Mouse (Mus musculus) gastrocnemius, postnatal 14 days (tissue): ENCODE data around the gene BC048671. TPM values are rescaled to one million over a fixed set of nuclear protein-coding genes. Genes with fewer than 3 reads are reported as not detected.

Source experiments
- DNase-seq: peaks from one replicate; pipeline ENCODE4 v3.0.0; 2021; ENCODE audit warnings: mixed read lengths
- intact Hi-C: fragments of 180-260 bp; cut with DNase I; formaldehyde crosslinking; loops from one replicate; pipeline ENCODE4 v1.15.1; 2025; ENCODE audit warnings: low total_unique reads
- long read RNA-seq, 2 experiments: library from polyadenylated mRNA; stranded (forward); transcript quantifications; one replicate each; pipeline ENCODE4 v2.0.0; 2021
- total RNA-seq, 2 experiments: library from RNA; stranded (reverse); gene quantifications; 2 replicates each; pipeline ENCODE4 v1.2.3; 2021

BC048671 gene
- not detected for total RNA-seq
- long read RNA-seq, experiment 1: 0 reads
- long read RNA-seq, experiment 2: 0 reads

DNA sequence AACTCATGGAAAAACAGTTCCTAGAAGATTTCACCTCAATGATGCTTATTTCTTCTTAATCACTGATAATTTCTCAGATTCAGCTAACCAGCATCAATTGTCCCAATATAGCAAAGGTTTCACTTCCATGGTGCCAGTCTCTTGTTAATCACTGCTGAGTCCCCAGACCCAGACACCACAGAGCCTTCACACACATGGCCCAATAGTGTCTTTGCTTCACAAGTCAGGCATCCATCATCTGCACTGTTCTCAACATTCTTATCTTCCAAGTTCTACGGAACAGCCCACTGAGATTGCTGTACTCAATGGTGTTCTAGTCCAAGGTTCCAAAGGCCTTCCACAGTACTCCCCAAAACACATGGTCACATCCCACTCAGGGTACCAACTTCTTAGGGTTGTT is at the start of gene BC048671:
Gene BC048671 (plus strand): TSS at position 301 of the 400 bp plus-strand sequence.
- intact Hi-C loops: no loop called here
- DNase-seq: no peak

DNA sequence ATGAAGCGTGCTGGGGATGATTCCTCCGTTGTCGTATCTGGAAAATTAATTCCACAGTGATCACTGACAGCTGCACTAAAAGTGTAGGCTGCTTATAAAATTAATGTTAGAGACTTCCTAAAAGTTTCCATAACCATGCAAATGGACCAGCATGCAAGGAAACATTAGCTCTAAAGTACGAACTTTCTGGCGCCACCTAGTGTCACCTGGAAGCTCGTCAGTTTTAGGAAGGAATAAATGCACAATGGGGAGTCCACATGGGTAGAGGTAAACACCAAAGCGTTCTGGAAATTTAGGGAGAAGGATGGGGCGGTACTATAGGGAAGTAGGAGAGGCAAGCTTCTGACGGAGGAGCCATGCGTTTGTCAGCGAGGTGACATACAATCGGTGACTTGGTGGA is 12.8 kb upstream of the BC048671 start:
- intact Hi-C loops: no loop called here
- no peak for DNase-seq

DNA sequence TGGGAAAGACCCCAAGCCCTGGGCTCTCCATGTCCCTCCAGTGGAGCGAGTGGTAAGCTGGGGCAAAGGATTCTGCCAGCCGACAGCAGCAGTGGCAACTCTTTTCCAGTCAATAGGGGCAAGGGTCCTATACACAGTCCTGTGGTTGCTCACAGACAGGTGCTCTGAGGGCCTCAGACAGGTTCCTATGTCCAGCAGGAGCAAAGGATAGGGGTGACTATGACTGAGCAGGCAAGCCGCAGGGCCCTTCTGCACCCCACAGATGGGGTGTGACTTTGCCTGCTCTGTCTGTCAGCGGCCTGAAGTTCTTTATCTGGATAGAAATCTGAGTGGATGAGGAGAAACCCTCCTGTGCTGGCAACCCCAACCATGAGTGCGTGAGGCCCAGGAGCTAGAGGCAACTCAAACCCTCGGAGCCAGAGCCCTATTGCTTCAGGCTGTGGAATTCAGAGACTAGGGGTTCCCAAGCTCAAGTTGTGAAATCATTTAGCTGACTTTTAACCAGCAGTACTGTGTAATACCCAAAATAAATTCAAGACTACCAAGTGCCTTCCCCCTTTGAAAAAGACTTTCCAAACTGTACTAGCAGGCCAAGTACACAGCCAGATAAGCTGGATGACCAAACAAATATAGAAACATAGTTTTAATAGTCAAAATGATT is 5.4 kb downstream of the BC048671 start:
- intact Hi-C loops: no loop called here
- DNase-seq: no peak

DNA sequence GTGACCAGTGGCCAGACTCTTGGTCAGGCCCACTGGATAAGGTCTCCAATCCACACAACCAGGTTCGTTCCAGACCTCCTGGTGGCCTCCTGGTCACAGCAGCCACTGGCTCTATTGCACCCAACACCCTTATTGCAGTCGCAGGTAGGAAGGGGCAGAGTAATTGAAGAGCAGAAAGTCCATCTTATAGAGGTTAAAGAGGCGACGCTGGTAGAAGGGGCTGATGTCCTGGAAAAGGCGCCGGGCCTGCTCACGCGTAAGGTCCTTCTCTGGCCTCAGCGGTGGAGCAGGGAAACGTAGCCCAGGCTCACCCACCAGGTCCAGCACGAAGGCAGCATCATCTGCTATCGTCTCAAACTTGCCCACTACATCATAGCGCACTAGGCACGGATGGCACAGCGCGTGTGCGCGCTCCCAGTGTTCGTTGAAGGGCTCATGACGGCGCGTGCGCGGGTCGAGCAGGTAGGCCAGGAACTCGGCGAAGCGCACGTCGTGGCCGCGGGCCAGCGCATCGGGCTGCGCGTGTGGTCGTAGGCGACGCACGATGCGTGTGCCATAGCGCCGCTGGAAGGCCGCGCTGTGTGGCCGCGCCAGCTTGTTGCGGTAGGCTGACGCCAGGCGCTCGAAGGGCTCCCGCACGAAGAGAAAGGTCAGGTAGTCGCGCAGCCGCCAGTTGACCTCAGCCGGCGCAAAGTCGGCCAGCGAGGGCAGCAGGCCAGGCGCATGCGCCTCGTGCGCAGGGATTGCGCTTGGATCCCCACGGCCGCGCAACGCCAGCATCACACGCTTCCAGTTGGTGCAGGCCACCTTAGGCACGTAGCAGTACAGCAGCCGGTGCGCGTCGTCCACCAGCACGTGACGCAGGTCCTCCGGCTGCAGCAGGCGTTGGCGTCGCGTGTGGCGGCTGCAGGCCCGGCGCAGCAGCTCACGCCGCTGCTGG is 8.1 kb downstream of the BC048671 start:
- DNase-seq: no peak
- intact Hi-C loops: no loop called here

DNA sequence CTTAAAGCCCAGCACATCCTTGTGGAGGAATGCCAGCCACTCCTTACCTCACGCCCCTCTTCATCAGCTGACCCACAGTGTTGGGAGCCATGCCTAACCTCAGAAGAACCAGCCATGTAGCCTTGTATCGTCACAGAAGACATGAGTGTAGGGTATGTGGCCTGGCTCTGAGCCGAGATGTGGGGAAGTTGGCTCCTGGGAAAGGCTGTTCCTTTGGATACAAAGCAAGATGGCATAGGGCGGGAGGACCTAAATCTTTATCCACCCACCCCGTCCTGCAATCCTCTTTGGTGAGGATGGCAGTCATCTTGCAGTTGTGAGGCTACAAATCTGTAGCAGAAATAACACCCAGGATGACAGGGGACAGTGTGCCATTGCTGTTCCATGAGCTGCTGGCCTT is 14.9 kb downstream of the BC048671 start:
- intact Hi-C loops: no loop called here
- DNase-seq: no peak

DNA sequence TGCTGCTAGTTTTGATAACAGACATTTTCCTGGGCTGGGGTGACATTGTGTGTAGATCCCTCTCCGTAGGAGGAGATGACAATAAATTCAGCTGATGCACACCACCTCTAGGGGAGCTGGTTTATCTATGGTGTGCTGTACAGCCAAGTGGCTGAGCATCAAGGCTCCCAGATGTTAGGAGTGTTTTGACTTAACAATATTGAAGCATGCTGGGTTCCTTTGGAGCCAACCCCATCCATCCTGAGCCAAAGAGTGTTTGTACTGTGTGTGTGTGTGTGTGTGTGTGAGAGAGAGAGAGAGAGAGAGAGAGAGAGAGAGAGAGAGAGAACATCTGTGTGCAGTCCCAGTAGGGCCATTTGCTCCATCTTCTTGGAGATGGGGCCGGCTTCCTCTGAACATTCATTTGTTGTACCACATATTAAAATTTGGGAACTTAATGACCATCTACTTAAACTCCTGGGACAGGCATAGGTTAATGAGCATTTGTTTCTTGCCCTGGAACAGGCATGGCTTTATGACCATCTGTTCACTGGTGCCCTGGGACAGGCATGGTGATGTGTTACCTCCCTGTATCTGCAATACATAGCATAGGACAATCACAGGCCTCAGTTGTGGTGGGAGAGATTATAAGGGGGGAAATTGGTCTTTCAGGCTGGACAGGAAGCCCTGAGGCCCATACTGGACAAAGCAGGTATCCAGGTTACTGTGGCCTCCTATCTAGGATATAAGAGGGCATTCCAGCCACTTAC is 16.7 kb downstream of the BC048671 start:
- intact Hi-C loops: no loop called here

DNA sequence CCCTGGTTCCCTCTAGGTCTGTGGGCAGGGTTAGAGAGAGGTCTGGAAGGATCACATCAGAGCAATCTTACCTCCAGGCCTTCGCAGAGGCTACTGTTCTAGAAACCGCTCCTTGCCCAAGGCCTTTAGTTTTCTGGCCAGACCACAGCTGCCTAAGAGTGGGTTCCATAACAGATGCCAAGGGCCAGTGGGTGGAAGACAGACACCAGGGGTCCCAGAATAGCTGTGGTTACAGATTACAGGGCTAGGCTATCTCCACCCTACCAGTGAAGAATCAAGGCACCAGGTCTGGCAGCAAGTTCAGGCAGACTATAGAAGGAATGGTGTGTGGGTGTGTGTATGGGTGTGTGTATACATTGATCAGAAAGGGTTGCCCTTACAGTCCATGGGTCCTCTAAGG is 18.0 kb downstream of the BC048671 start:
- DNase-seq: no peak
- intact Hi-C loops: no loop called here

More for the DNA sequence above, 16.7 kb downstream of the BC048671 start:
- DNase-seq: no peak

DNA sequence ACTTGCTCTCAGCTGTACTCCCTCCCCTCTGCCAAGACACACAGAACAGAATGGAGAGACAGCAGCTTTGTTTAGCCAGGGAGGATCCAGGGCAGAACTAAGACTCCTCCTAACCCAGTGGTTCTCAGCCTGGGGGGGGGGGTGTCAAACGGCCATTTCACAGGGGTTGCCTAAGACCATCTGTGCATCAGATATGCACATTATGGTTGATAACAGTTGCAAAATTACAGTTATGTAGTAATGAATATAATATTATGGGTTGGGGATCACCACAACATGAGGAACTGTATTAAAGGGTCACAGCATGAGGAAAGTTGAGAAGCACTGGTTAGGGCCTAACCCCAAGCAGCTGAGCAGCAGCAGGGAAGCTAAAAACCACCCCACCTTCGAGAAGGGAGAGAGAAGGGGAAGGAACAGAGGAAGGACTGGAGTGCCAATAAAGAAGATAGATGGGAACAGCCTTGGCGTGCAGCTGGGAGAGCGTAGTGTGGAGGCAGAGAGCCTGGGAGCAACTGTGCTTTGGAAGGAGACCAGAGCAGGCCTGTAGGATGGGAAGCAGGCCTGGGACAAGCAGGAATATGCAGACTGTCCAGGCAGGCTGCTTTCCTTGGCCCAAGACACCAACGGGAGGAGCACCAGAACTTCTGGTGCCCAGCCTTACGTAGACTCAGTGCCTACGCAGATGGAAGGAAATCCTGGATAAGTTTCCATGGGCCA is 18.6 kb downstream of the BC048671 start:
- DNase-seq: peak; percentile 32
- intact Hi-C loops: loop anchor here (10.0 kb wide), 1 partner anchor 635 kb away; no protein-coding TSS in a partner anchor

DNA sequence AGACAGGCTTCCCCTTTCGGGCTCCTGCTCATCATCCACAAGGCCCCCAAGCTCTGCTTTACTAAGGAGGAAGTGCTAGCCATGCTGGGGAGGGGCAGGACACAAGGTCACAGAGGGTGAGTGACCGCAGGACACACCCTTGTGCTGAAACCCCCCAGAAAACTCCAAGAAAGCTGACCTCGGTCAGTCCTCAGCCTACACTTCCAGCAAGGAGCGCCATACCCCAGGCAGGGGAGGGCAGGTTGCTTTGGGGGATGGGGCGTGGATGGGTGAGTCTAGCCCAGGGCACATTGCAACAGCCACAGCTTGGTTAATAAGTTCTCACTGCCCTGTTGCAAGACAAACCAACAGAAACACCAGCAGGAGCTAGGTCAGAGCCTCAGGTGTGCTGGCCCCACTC is 19.4 kb downstream of the BC048671 start:
- DNase-seq: no peak
- intact Hi-C loops: loop anchor here (10.0 kb wide), 1 partner anchor 636 kb away; no protein-coding TSS in a partner anchor

DNA sequence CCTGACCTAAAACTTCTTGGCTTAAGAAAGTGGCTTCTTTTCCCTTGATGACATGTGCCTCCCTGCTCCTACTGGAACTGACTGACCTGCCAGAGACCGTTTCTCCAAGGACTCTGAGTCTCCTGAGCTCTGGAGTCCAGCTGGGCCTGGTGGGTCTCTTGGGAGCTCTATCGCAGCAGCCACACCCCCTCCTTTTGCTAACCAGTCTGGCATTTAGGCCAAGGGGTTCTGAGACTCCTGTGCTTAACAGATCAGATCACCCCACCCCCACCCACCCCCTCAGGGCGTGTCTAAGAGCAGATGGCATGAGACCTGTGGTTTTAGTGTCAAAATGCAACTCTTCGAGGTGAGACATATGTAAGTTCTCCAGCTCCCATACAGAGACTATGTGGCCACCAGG is 20.8 kb downstream of the BC048671 start:
- DNase-seq: no peak
- intact Hi-C loops: loop anchor here (10.0 kb wide), 1 partner anchor 637 kb away; no protein-coding TSS in a partner anchor

DNA sequence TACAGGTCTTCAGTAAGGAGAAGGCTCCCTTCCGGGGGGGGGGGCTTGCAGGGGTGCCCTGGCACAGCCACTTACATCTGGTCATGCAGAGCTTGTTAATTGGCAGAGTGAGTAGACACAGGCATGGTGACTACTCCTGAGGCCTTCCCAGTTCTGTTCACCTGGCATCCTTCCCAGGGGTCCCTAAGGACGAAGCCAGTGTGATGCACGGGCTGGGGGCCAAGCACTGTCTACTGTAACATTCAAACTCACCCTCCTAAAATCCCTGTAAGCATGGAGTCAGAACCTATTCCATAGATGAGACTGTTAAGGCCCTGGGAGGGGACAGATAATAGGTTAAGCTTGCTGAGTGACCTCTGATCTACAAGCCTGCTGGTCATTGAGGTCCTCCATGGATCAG is 23.0 kb downstream of the BC048671 start:
- intact Hi-C loops: loop anchor here (10.0 kb wide), 1 partner anchor 639 kb away; no protein-coding TSS in a partner anchor
- DNase-seq: no peak

DNA sequence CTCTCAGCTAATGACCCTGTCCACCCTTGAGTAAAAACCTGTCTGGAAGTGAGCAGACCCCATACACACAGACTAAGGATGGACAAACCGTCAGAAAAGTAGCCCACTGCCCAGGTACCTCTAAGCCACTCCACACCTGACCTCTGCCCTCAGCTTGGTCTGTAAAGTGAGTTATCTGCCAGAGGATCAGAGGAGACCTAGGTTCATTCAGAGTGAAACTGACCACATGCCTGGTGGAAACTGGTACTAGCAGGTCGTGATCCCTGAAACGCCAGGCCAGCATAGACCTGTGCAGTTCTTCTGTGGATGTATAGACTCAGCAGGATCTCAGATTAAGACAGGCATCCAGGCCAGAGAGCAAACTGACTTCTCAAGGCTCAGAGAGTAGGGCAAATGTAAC is 23.4 kb downstream of the BC048671 start:
- no peak for DNase-seq
- intact Hi-C loops: loop anchor here (10.0 kb wide), 1 partner anchor 640 kb away; no protein-coding TSS in a partner anchor

DNA sequence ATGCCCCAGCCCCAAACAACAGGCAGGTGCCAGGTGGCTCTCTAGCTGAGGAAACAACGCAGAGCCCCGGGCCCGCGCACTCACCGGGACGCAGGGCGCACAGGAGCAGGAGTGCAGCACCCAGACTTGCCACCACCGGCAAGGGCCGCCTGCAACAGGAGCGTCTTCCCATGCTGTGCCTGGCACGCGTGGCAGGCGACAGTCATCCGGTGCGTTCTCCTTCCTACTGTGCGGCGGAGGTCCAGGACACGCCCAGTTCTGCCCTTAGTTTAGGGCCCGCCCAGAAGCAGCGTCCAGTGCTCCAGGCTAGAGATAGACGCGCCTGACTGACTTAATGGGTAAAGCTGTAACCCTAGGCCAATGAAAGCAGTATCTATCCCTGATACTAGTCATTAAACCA is 24.0 kb downstream of the BC048671 start, which contains the start of gene Chst13:
Gene Chst13 (minus strand): TSS at position 195 of the 400 bp plus-strand sequence.
- DNase-seq: peak; percentile 50
- intact Hi-C loops: loop anchor here (10.0 kb wide), 1 partner anchor 640 kb away; no protein-coding TSS in a partner anchor

DNA sequence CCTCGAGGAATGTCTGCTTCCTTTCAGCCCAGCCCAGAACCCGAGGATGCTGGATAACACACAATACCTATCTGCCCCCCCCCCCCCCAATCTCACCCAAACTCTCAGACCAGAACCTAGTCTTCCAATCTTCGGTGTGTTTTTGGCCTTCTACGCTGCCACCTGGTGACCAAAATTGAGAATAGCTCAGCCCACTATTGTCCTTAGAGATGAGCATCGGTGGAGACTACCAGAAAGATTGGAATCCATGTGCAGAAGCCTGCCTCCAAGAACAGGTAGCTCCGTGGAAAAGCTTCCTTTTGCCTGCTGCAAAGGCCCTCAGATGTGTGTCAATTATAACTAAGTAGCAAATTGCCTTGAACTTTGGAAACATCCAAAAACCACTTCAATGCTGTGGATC is 26.7 kb downstream of the BC048671 start:
- intact Hi-C loops: loop anchor here (10.0 kb wide), 1 partner anchor 643 kb away; no protein-coding TSS in a partner anchor
- DNase-seq: no peak

DNA sequence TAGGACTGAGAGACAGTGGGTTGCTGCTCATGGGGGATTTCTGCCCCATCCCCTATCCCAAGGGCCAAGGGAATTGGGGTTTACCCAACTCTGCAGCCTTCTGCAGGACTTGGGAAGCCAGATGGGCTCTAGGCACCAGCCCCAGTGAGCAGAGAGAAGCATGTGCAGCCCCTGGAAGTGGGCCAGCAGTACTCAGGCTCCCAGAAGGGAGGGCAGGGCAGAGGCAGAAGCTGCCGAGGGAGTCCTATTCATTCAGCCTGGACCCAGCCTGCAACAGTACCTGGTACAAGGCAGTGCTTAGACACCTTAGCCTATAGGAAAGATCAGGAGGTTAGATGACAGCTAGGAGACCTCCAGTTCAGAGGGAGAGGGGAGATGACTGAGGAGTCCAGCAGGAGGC is 28.9 kb downstream of the BC048671 start:
- DNase-seq: peak; percentile 67
- intact Hi-C loops: loop anchor here (10.0 kb wide), 1 partner anchor 645 kb away; no protein-coding TSS in a partner anchor

DNA sequence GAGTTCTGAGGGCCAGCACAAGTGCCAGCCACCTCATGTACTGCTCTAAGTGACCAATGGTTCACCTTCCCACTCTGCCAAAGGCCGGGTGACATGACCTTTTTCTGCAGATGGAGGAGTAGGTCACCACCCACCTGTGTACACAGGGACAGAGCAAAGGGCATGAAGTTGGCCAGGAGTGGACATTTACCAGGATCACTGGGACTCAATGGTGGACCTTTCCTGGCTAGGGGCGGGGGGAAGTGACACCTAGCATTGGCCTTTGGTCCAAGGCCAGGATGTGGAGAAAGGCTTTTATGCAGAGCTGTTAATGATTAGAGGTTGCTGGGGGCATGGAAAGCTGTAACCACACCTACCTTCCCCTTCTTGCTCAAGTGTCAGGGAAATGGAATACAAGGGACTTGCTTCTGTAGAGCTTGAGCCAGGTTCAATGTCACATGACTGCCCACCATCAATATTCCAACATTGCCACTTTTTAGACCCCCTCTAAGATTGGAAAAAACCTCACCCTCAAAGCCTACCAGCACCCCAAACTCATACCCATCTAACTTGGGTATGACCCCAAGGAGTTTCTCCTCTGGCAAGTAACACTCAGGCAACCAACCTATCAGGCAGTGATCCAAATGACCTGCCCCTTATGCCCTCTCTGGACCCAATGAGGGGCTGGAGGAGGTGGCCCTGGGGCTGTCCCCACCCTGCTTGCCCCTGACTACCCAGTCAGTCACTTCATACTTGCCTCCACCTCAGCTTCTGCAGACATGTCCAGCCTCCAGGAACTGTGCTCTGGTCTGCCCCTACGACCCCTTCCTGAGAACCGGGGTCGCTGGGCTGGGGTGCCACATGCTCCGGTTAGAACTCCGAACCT is 31.8 kb downstream of the BC048671 start, which contains the start of gene Uroc1:
Gene Uroc1 (plus strand): TSS at position 724 of the 865 bp plus-strand sequence.
- DNase-seq: no peak
- intact Hi-C loops: no loop called here

DNA sequence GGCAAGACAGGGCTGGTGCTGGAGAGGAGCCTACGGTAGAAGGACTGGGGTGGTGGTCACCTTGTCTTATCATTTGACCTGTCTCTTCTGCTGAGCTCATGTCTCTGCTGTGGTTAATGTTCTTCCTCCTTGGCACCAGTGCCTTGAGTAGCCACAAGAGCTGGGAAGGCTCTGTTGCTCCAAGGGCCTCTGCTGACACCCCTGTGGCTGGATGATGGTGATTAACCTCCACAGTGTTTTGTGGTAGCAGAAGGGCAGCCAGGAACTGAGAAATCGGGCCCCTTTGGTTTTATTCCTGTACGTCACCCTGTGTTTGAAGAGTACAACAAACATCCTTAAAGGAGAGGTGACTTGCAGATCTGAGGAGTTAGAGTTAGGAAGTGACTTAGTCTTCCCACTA is 33.2 kb downstream of the BC048671 start:
- intact Hi-C loops: no loop called here

DNA sequence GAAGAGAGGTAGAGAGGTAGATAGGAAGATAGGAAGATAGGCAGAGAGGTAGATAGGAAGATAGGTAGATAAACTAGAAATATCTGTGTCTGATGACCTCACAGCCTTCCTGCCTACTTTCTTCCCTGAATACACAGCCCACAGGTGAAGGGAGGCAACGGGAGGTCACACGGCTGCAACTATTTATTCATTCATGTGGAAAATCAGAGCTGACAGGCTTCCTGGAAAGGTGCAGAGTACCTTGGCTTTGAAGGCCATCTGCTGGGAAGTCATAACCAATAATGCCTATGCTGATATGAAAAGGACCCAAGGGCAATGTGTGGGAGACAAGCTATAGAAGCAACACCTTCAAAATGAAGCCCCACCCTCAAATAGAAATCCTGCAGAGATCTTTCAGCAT is 41.3 kb downstream of the BC048671 start:
- intact Hi-C loops: loop anchor here (10.0 kb wide), 1 partner anchor 82 kb away; the partner anchor contains the start of gene Cfap100
- DNase-seq: no peak

More for the DNA sequence above, 33.2 kb downstream of the BC048671 start:
- DNase-seq: no peak
